Mouse (Mus musculus) intestine, embryonic 14.5 days (tissue): ENCODE data around the gene Gm14569. TPM values are rescaled to one million over a fixed set of nuclear protein-coding genes. Genes with fewer than 3 reads are reported as not detected.

Source experiments
- ATAC-seq: fragments of 200-750 bp; cut with Nextera tagmentation; replicated peaks from 2 replicates; pipeline ENCODE4 v1.8.0; 2017; ENCODE audit warnings: low read depth, moderate number of reproducible peaks, moderate TSS enrichment, moderate library complexity; ENCODE audit not compliant: low FRiP score, low TSS enrichment
- DNase-seq: peaks from one replicate; pipeline ENCODE4 v3.0.0-alpha.2; 2018; ENCODE audit warnings: low spot score
- H3K27ac ChIP-seq: fragments of 300-500 bp; sonication (generic); 2 replicates; pipeline ENCODE4 v1.5.1; 2014; ENCODE audit warnings: low read depth, mild to moderate bottlenecking, control low read depth
- H3K27me3 ChIP-seq: fragments of 300-500 bp; sonication (generic); replicated peaks from 2 replicates; pipeline ENCODE4 v1.6.1; 2014; ENCODE audit warnings: low read length, control low read depth; ENCODE audit not compliant: control insufficient read depth, insufficient read depth
- H3K36me3 ChIP-seq: fragments of 300-500 bp; sonication (generic); 2 replicates; pipeline ENCODE4 v1.6.1; 2014; ENCODE audit warnings: low read length, control low read depth; ENCODE audit not compliant: control insufficient read depth, insufficient read depth
- H3K4me1 ChIP-seq: fragments of 300-500 bp; sonication (generic); replicated peaks from 2 replicates; pipeline ENCODE4 v1.6.1; 2014; ENCODE audit warnings: low read length, control low read depth, mixed read lengths; ENCODE audit not compliant: control insufficient read depth, insufficient read depth
- H3K4me2 ChIP-seq: fragments of 300-500 bp; sonication (generic); 2 replicates; pipeline ENCODE4 v1.6.1; 2014; ENCODE audit warnings: low read length
- H3K4me3 ChIP-seq: fragments of 300-500 bp; sonication (generic); 2 replicates; pipeline ENCODE4 v1.5.1; 2014; ENCODE audit warnings: low read depth, low read length, control low read depth, mixed read lengths
- H3K9ac ChIP-seq: fragments of 300-500 bp; sonication (generic); 2 replicates; pipeline ENCODE4 v1.6.1; 2014; ENCODE audit warnings: mild to moderate bottlenecking, low read length
- H3K9me3 ChIP-seq: fragments of 300-500 bp; sonication (generic); 2 replicates; pipeline ENCODE4 v1.6.1; 2016; ENCODE audit warnings: low read length, control low read depth; ENCODE audit not compliant: control insufficient read depth
- WGBS: fragments of 180-500 bp; shearing (Covaris S2); extraction: QIAGEN DNeasy Blood & Tissue Kit; methylation state at CpG from one replicate; pipeline ENCODE4 v1.1.7; 2014; 5-methylcytosine and 5-hydroxymethylcytosine counted together
- microRNA-seq: library from miRNA; unstranded; fragments of <30 nt; microRNA quantifications from one replicate; pipeline ENCODE4, GENCODE M21; 2016
- polyA plus RNA-seq: library from polyadenylated mRNA; unstranded; fragments of >200 nt; fragmentation: Nextera tagmentation; extraction: Ambion mirVana; gene quantifications from 2 replicates; pipeline ENCODE4 v1.2.1, GENCODE M21; 2014

The Gm14569 gene
- polyA plus RNA-seq, 1 experiment from 2014 or later = not detected

DNA sequence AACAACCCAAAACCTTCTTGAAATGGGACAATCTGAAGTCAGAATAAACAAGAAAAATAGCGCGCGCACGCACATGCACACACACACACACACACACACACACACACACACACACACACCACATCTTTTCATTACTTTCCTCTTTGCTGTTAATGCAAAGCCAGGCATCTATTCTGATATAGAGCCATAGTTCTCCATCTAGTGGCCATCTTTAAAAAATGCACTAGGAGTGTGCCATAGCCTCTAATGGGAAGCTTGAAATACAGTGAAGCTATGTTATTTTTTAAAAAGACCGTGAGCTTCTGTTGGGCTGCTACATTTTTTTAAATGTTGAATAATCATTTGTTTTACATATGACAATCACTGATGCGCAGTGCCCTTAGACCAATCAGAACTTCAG is 98.4 kb downstream of the Gm14569 start:
- 33% methylated on average over 6 of the region's 6 CpGs for WGBS
- no peaks in the 10 kb centered on the region for H3K4me1 ChIP-seq
- DNase-seq (no peak), ATAC-seq (no peak)
- H3K36me3 ChIP-seq = no peaks in the 10 kb centered on the region
- no peak overlapping the region for H3K4me2 ChIP-seq
- no peak overlapping the region for H3K27ac ChIP-seq
- H3K4me3 ChIP-seq = no peak overlapping the region
- H3K9me3 ChIP-seq = no peaks in the 10 kb centered on the region
- H3K9ac ChIP-seq = no peak overlapping the region
- H3K27me3 ChIP-seq = no peaks in the 10 kb centered on the region

DNA sequence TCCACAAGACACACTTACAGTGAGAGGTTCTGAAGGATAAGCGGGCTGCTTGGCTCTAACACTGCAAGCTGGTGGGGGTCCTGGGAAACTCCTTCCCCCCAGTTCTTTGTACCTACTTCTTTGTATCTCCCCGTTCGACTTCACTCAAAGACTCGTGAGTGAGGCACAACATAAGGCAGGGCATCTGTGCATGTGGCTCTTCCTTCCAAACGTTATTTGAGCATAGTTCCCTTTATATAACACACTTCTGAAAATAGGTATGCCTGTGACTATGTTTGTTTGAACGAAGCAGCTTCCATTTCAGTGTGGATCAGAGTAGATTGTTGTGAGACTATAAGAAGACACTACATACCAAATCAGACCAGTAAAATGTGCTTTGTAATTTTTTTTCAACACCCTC is 99.0 kb downstream of the Gm14569 start:
- ATAC-seq = no peak
- H3K4me1 ChIP-seq = no peaks in the 10 kb centered on the region
- 76% methylated on average over 6 of the region's 6 CpGs for WGBS
- no peak overlapping the region for H3K4me3 ChIP-seq
- H3K27ac ChIP-seq = no peak overlapping the region
- no peaks in the 10 kb centered on the region for H3K36me3 ChIP-seq
- H3K9ac ChIP-seq = no peak overlapping the region
- no peaks in the 10 kb centered on the region for H3K27me3 ChIP-seq
- no peak for DNase-seq
- H3K4me2 ChIP-seq = no peak overlapping the region
- no peaks in the 10 kb centered on the region for H3K9me3 ChIP-seq

DNA sequence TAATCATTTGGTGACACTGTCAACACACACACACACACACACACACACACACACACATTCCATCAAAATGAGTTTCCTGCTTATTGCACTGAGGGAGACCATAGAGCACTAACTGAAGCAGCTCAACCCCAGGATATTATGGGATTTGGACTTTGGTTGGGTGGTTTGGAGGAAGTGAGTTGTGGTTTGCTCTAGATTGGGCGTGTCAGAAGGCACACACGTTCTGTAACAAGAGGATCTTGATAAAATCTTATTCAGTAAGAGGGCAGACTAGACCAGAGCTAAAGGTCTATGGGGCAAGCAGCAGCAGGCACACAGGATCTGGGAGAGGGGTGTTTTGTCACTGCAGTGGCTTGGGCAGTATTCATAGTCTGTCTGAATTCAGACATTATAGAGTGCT is 101.1 kb downstream of the Gm14569 start:
- 49% methylated on average over 2 of the region's 2 CpGs for WGBS
- Histone ChIP-seq H3K4me1 (no peaks in the 10 kb centered on the region), H3K9ac (no peak overlapping the region), H3K27me3 (no peaks in the 10 kb centered on the region), H3K4me3 (no peak overlapping the region), H3K4me2 (no peak overlapping the region), H3K27ac (no peak overlapping the region), H3K9me3 (no peaks in the 10 kb centered on the region), H3K36me3 (no peaks in the 10 kb centered on the region)
- ATAC-seq = no peak
- DNase-seq = no peak

DNA sequence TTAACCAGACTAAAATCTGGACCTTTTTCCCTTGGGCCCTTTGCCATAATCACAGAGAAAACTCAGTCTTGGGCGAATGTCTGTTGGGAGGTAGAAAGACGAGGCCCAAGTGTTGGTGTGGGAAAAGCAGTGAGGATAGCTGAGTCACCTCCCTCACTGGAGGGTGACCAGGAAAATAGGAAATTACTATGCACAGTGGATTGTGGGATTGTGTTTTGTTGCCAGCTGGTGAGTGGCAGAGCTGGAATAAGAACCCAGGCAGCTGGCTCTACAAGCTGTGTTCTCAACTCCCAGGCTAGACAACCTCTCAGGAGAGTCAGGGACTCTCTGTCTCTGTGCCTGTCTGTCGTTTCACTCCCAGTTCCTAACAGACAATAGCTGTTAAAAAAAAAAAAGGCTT is 101.7 kb downstream of the Gm14569 start:
- WGBS = 66% methylated on average over 3 of the region's 3 CpGs
- Histone ChIP-seq H3K4me1 (no peaks in the 10 kb centered on the region), H3K4me2 (no peak overlapping the region), H3K9me3 (no peaks in the 10 kb centered on the region), H3K9ac (no peak overlapping the region), H3K27ac (no peak overlapping the region), H3K27me3 (no peaks in the 10 kb centered on the region), H3K4me3 (no peak overlapping the region), H3K36me3 (no peaks in the 10 kb centered on the region)
- no peak for ATAC-seq
- DNase-seq = no peak

DNA sequence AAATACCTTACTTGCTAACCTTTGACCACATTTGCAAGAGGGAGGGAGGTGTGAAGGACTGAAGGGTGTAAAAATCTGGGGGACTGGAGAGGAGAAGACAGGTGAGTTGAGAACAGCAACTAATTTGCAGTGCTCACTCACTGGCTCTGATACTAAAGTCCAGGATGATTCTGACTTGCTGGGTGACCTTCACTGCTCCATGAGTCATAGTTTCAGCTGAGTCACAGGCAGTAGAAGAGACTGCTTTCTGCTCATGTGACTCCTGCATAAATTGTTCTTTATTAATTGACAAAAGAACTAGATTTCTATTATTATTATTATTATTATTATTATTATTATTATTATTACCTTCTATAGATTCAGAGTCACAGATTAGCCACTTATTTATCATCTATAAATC is 106.3 kb downstream of the Gm14569 start:
- no peaks in the 10 kb centered on the region for H3K4me1 ChIP-seq
- H3K4me3 ChIP-seq = no peak overlapping the region
- ATAC-seq (no peak), DNase-seq (no peak)
- no peak overlapping the region for H3K27ac ChIP-seq
- no peaks in the 10 kb centered on the region for H3K27me3 ChIP-seq
- no peaks in the 10 kb centered on the region for H3K9me3 ChIP-seq
- H3K4me2 ChIP-seq = no peak overlapping the region
- no peak overlapping the region for H3K9ac ChIP-seq
- no peaks in the 10 kb centered on the region for H3K36me3 ChIP-seq

Small RNA genes lying within 50 kb of the gene (microRNA-seq; reads per million reads assigned to microRNA genes)
- gene Gm44485 = not detected

Other genes with a start within 250 kb of the Gm14569 start
- 0.58 and 0.91 TPM in 2 replicates for gene Lonrf3, start 163.5 kb downstream of the Gm14569 start, polyA plus RNA-seq
- gene Gm6268, start 90.5 kb downstream of the Gm14569 start, polyA plus RNA-seq = not detected in 2 replicates
- gene Pgrmc1, start 106.4 kb upstream of the Gm14569 start, polyA plus RNA-seq = 205 and 214 TPM in 2 replicates
- 3.2 and 3.3 TPM in 2 replicates for gene Akap17b, start 153.6 kb upstream of the Gm14569 start, polyA plus RNA-seq